Mouse (Mus musculus) intestine, postnatal 0 days (tissue): ENCODE measurements around the gene Pla2g5. TPM values are rescaled to one million over a fixed set of nuclear protein-coding genes. Genes with fewer than 3 reads are reported as not detected.
A peak's percentile ranks its signal among the peaks of the same experiment; 100 is the strongest.

Experiments
- ATAC-seq: fragments of 200-750 bp; cut with Nextera tagmentation; 2 replicates; pipeline ENCODE4 v1.8.0; 2017; ENCODE audit warnings: mild to moderate bottlenecking, moderate TSS enrichment, moderate library complexity
- H3K27ac ChIP-seq: fragments of 300-500 bp; sonication (generic); 2 replicates; pipeline ENCODE4 v1.5.1; 2014; ENCODE audit warnings: mild to moderate bottlenecking, low read depth, low read length, moderate library complexity
- H3K27me3 ChIP-seq: fragments of 300-500 bp; sonication (generic); replicated peaks from 2 replicates; pipeline ENCODE4 v1.6.1; 2014; ENCODE audit warnings: low read length, mixed read lengths; ENCODE audit not compliant: control insufficient read depth, insufficient read depth
- H3K36me3 ChIP-seq: fragments of 300-500 bp; sonication (generic); 2 replicates; pipeline ENCODE4 v1.6.1; 2014; ENCODE audit warnings: mild to moderate bottlenecking, moderate library complexity; ENCODE audit not compliant: control insufficient read depth, insufficient read depth
- H3K4me1 ChIP-seq: fragments of 300-500 bp; sonication (generic); replicated peaks from 2 replicates; pipeline ENCODE4 v1.6.1; 2014; ENCODE audit warnings: antibody characterized with exemption, low read length, mixed read lengths; ENCODE audit not compliant: control insufficient read depth, insufficient read depth
- H3K4me2 ChIP-seq: fragments of 300-500 bp; sonication (generic); replicated peaks from 2 replicates; pipeline ENCODE4 v1.6.1; 2014; ENCODE audit warnings: low read depth, mild to moderate bottlenecking, moderate library complexity
- H3K4me3 ChIP-seq: fragments of 300-500 bp; sonication (generic); 2 replicates; pipeline ENCODE4 v1.5.1; 2014; ENCODE audit warnings: low read depth, low read length
- H3K9ac ChIP-seq: fragments of 300-500 bp; sonication (generic); 2 replicates; pipeline ENCODE4 v1.6.1; 2014; ENCODE audit warnings: mild to moderate bottlenecking, low read depth, low read length
- H3K9me3 ChIP-seq: fragments of 300-500 bp; sonication (generic); 2 replicates; pipeline ENCODE4 v1.6.1; 2016; ENCODE audit warnings: mixed run types; ENCODE audit not compliant: control insufficient read depth
- CTCF ChIP-seq: sonication (generic); IDR thresholded peaks from 2 replicates; pipeline ENCODE4 v1.5.1; 2016; ENCODE audit warnings: low read depth, mild to moderate bottlenecking, control low read depth, antibody characterized with exemption, moderate library complexity
- WGBS: fragments of 180-500 bp; shearing (Covaris S2); extraction: QIAGEN DNeasy Blood & Tissue Kit; methylation state at CpG from one replicate; pipeline ENCODE4 v1.1.7; 2014; 5-methylcytosine and 5-hydroxymethylcytosine counted together
- polyA plus RNA-seq: library from polyadenylated mRNA; unstranded; fragments of >200 nt; fragmentation: Nextera tagmentation; extraction: Ambion mirVana; gene quantifications from 2 replicates; pipeline ENCODE4 v1.2.1, GENCODE M21; 2015

Gene Pla2g5
- polyA plus RNA-seq, 1 experiment from 2014 or later = 0.22 TPM

GRCm38 (mm10) chr4:138777417-138778407 lies 85.6 kb downstream of the Pla2g5 start:
- Histone ChIP-seq H3K4me2 (no peak overlapping the region), H3K9me3 (no peaks in the 10 kb centered on the region), H3K36me3 (no peaks in the 10 kb centered on the region), H3K27ac (no peak overlapping the region), H3K27me3 (no peaks in the 10 kb centered on the region), H3K4me3 (no peak overlapping the region), H3K9ac (no peak overlapping the region), H3K4me1 (0 out of 2 replicates have a peak, but pooled peaks cover 1% of the 10 kb centered on the region)
- peak; percentile 61 for ATAC-seq
- WGBS = 28% methylated on average over 20 of the region's 20 CpGs
- TF ChIP-seq CTCF = no peak

DNA sequence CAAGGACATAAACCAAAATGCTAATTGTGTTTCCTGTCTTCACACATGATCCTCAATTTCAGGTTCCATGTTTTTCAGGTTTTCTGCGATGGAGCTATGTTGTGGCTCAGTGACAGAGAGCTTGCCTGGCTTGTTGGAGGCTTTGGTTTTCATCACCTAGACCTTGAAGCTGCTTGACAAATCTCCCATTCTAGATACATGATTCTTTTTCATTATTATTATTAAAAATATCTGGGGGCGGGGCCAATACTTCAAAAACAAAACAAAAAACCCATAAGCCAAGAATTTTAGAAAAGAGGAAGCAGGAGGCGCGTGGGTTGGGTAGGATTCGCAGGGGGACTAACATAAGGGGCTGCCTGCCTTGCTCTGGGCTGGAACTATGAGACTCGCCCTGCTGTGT lies 87.8 kb downstream of the Pla2g5 start, which contains the start of gene Pla2g2d:
TSS of gene Pla2g2d (plus strand) at position 301 of the 400 bp plus-strand sequence.
- no peaks in the 10 kb centered on the region for H3K9me3 ChIP-seq
- no peak within 1 kb of the TSS for H3K27ac ChIP-seq
- H3K36me3 ChIP-seq = no peaks in the 10 kb centered on the region
- no peak for TF ChIP-seq CTCF
- no peaks in the 10 kb centered on the region for H3K27me3 ChIP-seq
- 84% methylated on average over 6 of the region's 6 CpGs for WGBS
- ATAC-seq = no peak
- no peak within 1 kb of the TSS for H3K9ac ChIP-seq
- H3K4me3 ChIP-seq = no peak within 1 kb of the TSS
- 0 out of 2 replicates have a peak, but pooled peaks cover 3% of the 10 kb centered on the region for H3K4me1 ChIP-seq
- no peak within 1 kb of the TSS for H3K4me2 ChIP-seq

DNA sequence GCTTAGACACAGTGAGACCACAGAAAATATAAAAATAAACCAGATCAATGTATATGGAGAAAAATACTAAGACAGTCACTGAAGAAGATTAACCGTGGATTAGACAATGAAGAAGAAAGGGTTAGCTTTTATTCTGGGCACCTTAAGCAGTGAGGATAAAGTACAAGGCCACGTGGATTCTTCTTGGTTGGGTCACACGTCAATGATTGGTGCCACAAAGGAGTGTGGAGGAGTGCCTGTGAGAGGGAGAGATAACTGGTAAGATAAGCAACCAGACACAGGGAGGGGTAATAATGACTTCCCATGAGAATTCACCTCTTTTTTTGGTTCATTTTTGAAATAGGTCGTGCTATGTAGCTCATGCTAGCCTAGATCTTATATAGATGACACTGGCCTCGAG lies 90.9 kb downstream of the Pla2g5 start:
- Histone ChIP-seq H3K9ac (no peak overlapping the region), H3K4me1 (0 out of 2 replicates have a peak, but pooled peaks cover 3% of the 10 kb centered on the region), H3K9me3 (no peaks in the 10 kb centered on the region), H3K27me3 (no peaks in the 10 kb centered on the region), H3K36me3 (no peaks in the 10 kb centered on the region), H3K4me3 (no peak overlapping the region), H3K4me2 (peak overlapping the region; percentile 30), H3K27ac (peak overlapping the region; percentile 41; the same call in 1 of the 2 replicates)
- ATAC-seq = peak; percentile 79
- WGBS = 51% methylated on average over 5 of the region's 5 CpGs
- TF ChIP-seq CTCF = no peak

DNA sequence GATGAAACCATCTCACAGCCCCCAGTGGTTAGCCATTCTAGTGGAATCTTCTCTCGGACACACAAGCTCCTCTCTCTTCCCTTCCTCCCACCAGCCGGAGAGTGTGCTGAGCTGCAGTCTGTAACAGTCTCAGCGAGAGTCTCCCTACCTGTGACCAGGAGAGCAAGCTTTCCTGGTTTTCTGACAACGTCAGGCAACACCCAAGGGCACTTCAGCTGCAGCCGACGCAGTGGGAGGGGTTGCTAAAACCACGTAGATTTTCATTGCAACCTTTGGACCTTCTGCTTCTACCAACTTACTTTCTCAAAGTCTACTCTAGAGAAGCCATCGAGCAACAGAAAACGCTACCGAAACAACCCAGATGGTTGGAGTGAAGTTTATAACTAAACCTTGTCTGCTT lies 91.3 kb downstream of the Pla2g5 start:
- no peaks in the 10 kb centered on the region for H3K27me3 ChIP-seq
- H3K9ac ChIP-seq = no peak overlapping the region
- 40% methylated on average over 10 of the region's 10 CpGs for WGBS
- peak overlapping the region; percentile 30 for H3K4me2 ChIP-seq
- H3K27ac ChIP-seq = peak overlapping the region; percentile 46; the same call in 1 of the 2 replicates
- no peak for TF ChIP-seq CTCF
- H3K4me3 ChIP-seq = no peak overlapping the region
- peak; percentile 87 for ATAC-seq
- H3K4me1 ChIP-seq = 0 out of 2 replicates have a peak, but pooled peaks cover 3% of the 10 kb centered on the region
- H3K36me3 ChIP-seq = no peaks in the 10 kb centered on the region
- H3K9me3 ChIP-seq = no peaks in the 10 kb centered on the region

GRCm38 (mm10) chr4:138762266-138762665 lies 101.0 kb downstream of the Pla2g5 start:
- Histone ChIP-seq H3K36me3 (no peaks in the 10 kb centered on the region), H3K4me2 (no peak overlapping the region), H3K9me3 (no peaks in the 10 kb centered on the region), H3K4me1 (no peaks in the 10 kb centered on the region), H3K27me3 (no peaks in the 10 kb centered on the region), H3K4me3 (no peak overlapping the region), H3K9ac (no peak overlapping the region), H3K27ac (no peak overlapping the region)
- no peak for TF ChIP-seq CTCF
- WGBS = 74% methylated on average over 9 of the region's 9 CpGs
- ATAC-seq = no peak

DNA sequence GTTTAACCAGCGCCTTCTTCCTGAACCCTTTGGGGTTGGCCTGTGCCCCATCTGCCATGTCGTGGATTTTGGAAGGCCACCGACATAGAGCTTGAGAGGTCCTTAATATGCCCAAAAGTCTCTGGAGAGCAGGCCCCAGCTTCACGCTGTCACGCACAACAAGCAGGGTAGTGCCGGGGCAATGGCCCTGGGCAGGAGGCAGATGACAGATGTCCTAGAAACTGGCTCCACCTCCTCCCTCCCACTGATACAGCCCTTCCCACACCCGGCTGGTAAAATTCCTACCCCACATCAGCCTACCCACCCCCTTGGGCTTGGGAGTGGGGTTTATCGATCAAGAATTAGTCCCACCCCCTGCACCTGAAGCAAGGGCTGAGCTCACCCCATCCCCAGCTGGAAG lies 105.9 kb downstream of the Pla2g5 start, which contains the start of gene Pla2g2f:
TSS of gene Pla2g2f (minus strand) at position 211 of the 400 bp plus-strand sequence.
- no peak for ATAC-seq
- H3K27me3 ChIP-seq = no peaks in the 10 kb centered on the region
- no peak for TF ChIP-seq CTCF
- no peak within 1 kb of the TSS for H3K27ac ChIP-seq
- H3K4me3 ChIP-seq = no peak within 1 kb of the TSS
- 0 out of 2 replicates have a peak, but pooled peaks cover 3% of the 10 kb centered on the region for H3K4me1 ChIP-seq
- no peaks in the 10 kb centered on the region for H3K9me3 ChIP-seq
- H3K4me2 ChIP-seq = no peak within 1 kb of the TSS
- no peaks in the 10 kb centered on the region for H3K36me3 ChIP-seq
- WGBS = 78% methylated on average over 8 of the region's 8 CpGs
- no peak within 1 kb of the TSS for H3K9ac ChIP-seq
